Mouse (Mus musculus): Measurements from ENCODE around the gene Patj. TPM values are rescaled to one million over a fixed set of nuclear protein-coding genes. Genes with fewer than 3 reads are reported as not detected.

The Patj gene
- polyA plus RNA-seq, 1 experiment from 2014 or later, result 12.3 TPM

GRCm38 (mm10) chr4:98546456-98547176, 151.0 kb downstream of the Patj start:
- Histone ChIP-seq H3K4me2 (ENCODE audit: low read depth, low read length, severe bottlenecking) (no peak overlapping the region), H3K27ac (ENCODE audit: low read depth, low read length) (no peak overlapping the region), H3K36me3 (ENCODE audit: control insufficient read depth, insufficient read depth, low read length) (no peaks in the 10 kb centered on the region), H3K4me3 (ENCODE audit: low read depth, low read length) (no peak overlapping the region), H3K27me3 (ENCODE audit: control insufficient read depth, insufficient read depth, low read length) (no peaks in the 10 kb centered on the region), H3K4me1 (replicated peaks; ENCODE audit: control insufficient read depth, insufficient read depth, low read length) (peaks cover 2% of the 10 kb centered on the region), H3K9ac (ENCODE audit: low read length) (no peak overlapping the region; the same call in 1 of the 2 replicates), H3K9me3 (ENCODE audit: control insufficient read depth, low read length) (no peaks in the 10 kb centered on the region)
- DNase-seq (ENCODE audit: low spot score) (no peak), ATAC-seq (replicated peaks; ENCODE audit: low FRiP score) (no peak)
- WGBS, result 54% methylated on average over 12 of the region's 12 CpGs

GRCm38 (mm10) chr4:98549491-98549890, 153.9 kb downstream of the Patj start:
- no peak overlapping the region for H3K4me2 ChIP-seq (ENCODE audit: low read depth, low read length, severe bottlenecking)
- no peak for ATAC-seq (replicated peaks; ENCODE audit: low FRiP score)
- WGBS, result 86% methylated on average over 7 of the region's 7 CpGs

GRCm38 (mm10) chr4:98550116-98550515, 154.5 kb downstream of the Patj start:
- 94% methylated on average over 5 of the region's 5 CpGs for WGBS

More at GRCm38 (mm10) chr4:98549491-98549890, 153.9 kb downstream of the Patj start:
- Histone ChIP-seq H3K4me3 (ENCODE audit: low read depth, low read length) (no peak overlapping the region), H3K4me1 (replicated peaks; ENCODE audit: control insufficient read depth, insufficient read depth, low read length) (peaks cover 2% of the 10 kb centered on the region), H3K27ac (ENCODE audit: low read depth, low read length) (no peak overlapping the region), H3K9ac (ENCODE audit: low read length) (no peak overlapping the region), H3K36me3 (ENCODE audit: control insufficient read depth, insufficient read depth, low read length) (no peaks in the 10 kb centered on the region), H3K27me3 (ENCODE audit: control insufficient read depth, insufficient read depth, low read length) (no peaks in the 10 kb centered on the region), H3K9me3 (ENCODE audit: control insufficient read depth, low read length) (no peaks in the 10 kb centered on the region)
- DNase-seq (ENCODE audit: low spot score), result no peak

GRCm38 (mm10) chr4:98555666-98556065, 160.1 kb downstream of the Patj start:
- Histone ChIP-seq H3K36me3 (ENCODE audit: control insufficient read depth, insufficient read depth, low read length) (no peaks in the 10 kb centered on the region), H3K4me2 (ENCODE audit: low read depth, low read length, severe bottlenecking) (no peak overlapping the region), H3K9me3 (ENCODE audit: control insufficient read depth, low read length) (no peaks in the 10 kb centered on the region), H3K4me1 (replicated peaks; ENCODE audit: control insufficient read depth, insufficient read depth, low read length) (no peaks in the 10 kb centered on the region; the same call in 1 of the 2 replicates), H3K9ac (ENCODE audit: low read length) (no peak overlapping the region), H3K4me3 (ENCODE audit: low read depth, low read length) (no peak overlapping the region), H3K27ac (ENCODE audit: low read depth, low read length) (0 out of 2 replicates have a peak overlapping the region, but pooled peaks have one; percentile 31), H3K27me3 (ENCODE audit: control insufficient read depth, insufficient read depth, low read length) (no peaks in the 10 kb centered on the region)
- DNase-seq (ENCODE audit: low spot score) (no peak), ATAC-seq (replicated peaks; ENCODE audit: low FRiP score) (0 out of 2 replicates have a peak, but pooled peaks have one; percentile 53)
- 71% methylated on average over 2 of the region's 2 CpGs for WGBS

More at GRCm38 (mm10) chr4:98550116-98550515, 154.5 kb downstream of the Patj start:
- no peak for DNase-seq (ENCODE audit: low spot score)
- H3K9ac ChIP-seq (ENCODE audit: low read length), result no peak overlapping the region
- H3K4me1 ChIP-seq (replicated peaks; ENCODE audit: control insufficient read depth, insufficient read depth, low read length), result peaks cover 2% of the 10 kb centered on the region
- H3K27ac ChIP-seq (ENCODE audit: low read depth, low read length), result no peak overlapping the region
- no peak overlapping the region for H3K4me3 ChIP-seq (ENCODE audit: low read depth, low read length)
- no peaks in the 10 kb centered on the region for H3K36me3 ChIP-seq (ENCODE audit: control insufficient read depth, insufficient read depth, low read length)
- H3K27me3 ChIP-seq (ENCODE audit: control insufficient read depth, insufficient read depth, low read length), result no peaks in the 10 kb centered on the region
- ATAC-seq (replicated peaks; ENCODE audit: low FRiP score), result no peak
- no peaks in the 10 kb centered on the region for H3K9me3 ChIP-seq (ENCODE audit: control insufficient read depth, low read length)
- no peak overlapping the region for H3K4me2 ChIP-seq (ENCODE audit: low read depth, low read length, severe bottlenecking)

- no peaks in the 10 kb centered on the region; the same call in 1 of the 2 replicates for H3K4me1 ChIP-seq (replicated peaks; ENCODE audit: control insufficient read depth, insufficient read depth, low read length)
- DNase-seq (ENCODE audit: low spot score), result no peak
- no peak overlapping the region for H3K4me3 ChIP-seq (ENCODE audit: low read depth, low read length)
- H3K27me3 ChIP-seq (ENCODE audit: control insufficient read depth, insufficient read depth, low read length), result no peaks in the 10 kb centered on the region
- 93% methylated on average over 6 of the region's 6 CpGs for WGBS
- H3K9me3 ChIP-seq (ENCODE audit: control insufficient read depth, low read length), result no peaks in the 10 kb centered on the region
- H3K36me3 ChIP-seq (ENCODE audit: control insufficient read depth, insufficient read depth, low read length), result no peaks in the 10 kb centered on the region
- no peak overlapping the region for H3K9ac ChIP-seq (ENCODE audit: low read length)
- no peak overlapping the region for H3K27ac ChIP-seq (ENCODE audit: low read depth, low read length)
- ATAC-seq (replicated peaks; ENCODE audit: low FRiP score), result no peak
- no peak overlapping the region for H3K4me2 ChIP-seq (ENCODE audit: low read depth, low read length, severe bottlenecking)
These were observed 160.9 kb downstream of the Patj start for GRCm38 (mm10) chr4:98556449-98556848.

GRCm38 (mm10) chr4:98557192-98557591, 161.6 kb downstream of the Patj start:
- Histone ChIP-seq H3K9me3 (ENCODE audit: control insufficient read depth, low read length) (no peaks in the 10 kb centered on the region), H3K27me3 (ENCODE audit: control insufficient read depth, insufficient read depth, low read length) (no peaks in the 10 kb centered on the region), H3K4me2 (ENCODE audit: low read depth, low read length, severe bottlenecking) (no peak overlapping the region), H3K27ac (ENCODE audit: low read depth, low read length) (no peak overlapping the region), H3K4me3 (ENCODE audit: low read depth, low read length) (no peak overlapping the region), H3K4me1 (replicated peaks; ENCODE audit: control insufficient read depth, insufficient read depth, low read length) (no peaks in the 10 kb centered on the region; the same call in 1 of the 2 replicates), H3K36me3 (ENCODE audit: control insufficient read depth, insufficient read depth, low read length) (no peaks in the 10 kb centered on the region), H3K9ac (ENCODE audit: low read length) (no peak overlapping the region)
- no peak for ATAC-seq (replicated peaks; ENCODE audit: low FRiP score)
- DNase-seq (ENCODE audit: low spot score), result no peak
- 95% methylated on average over 13 of the region's 13 CpGs for WGBS

- no peaks in the 10 kb centered on the region; the same call in 1 of the 2 replicates for H3K4me1 ChIP-seq (replicated peaks; ENCODE audit: control insufficient read depth, insufficient read depth, low read length)
- peak; percentile 77 for ATAC-seq (replicated peaks; ENCODE audit: low FRiP score)
- H3K4me2 ChIP-seq (ENCODE audit: low read depth, low read length, severe bottlenecking), result no peak overlapping the region
- no peak overlapping the region for H3K9ac ChIP-seq (ENCODE audit: low read length)
- DNase-seq (ENCODE audit: low spot score), result no peak
- H3K4me3 ChIP-seq (ENCODE audit: low read depth, low read length), result no peak overlapping the region
- H3K9me3 ChIP-seq (ENCODE audit: control insufficient read depth, low read length), result no peaks in the 10 kb centered on the region
- no peaks in the 10 kb centered on the region for H3K27me3 ChIP-seq (ENCODE audit: control insufficient read depth, insufficient read depth, low read length)
- H3K27ac ChIP-seq (ENCODE audit: low read depth, low read length), result peak overlapping the region; percentile 43; the same call in 1 of the 2 replicates
- no peaks in the 10 kb centered on the region for H3K36me3 ChIP-seq (ENCODE audit: control insufficient read depth, insufficient read depth, low read length)
- WGBS, result 52% methylated on average over 9 of the region's 9 CpGs
These were observed 164.7 kb downstream of the Patj start for GRCm38 (mm10) chr4:98560196-98560830.

GRCm38 (mm10) chr4:98563082-98563481, 167.5 kb downstream of the Patj start:
- no peaks in the 10 kb centered on the region for H3K36me3 ChIP-seq (ENCODE audit: control insufficient read depth, insufficient read depth, low read length)
- no peak for DNase-seq (ENCODE audit: low spot score)
- no peak overlapping the region for H3K27ac ChIP-seq (ENCODE audit: low read depth, low read length)
- no peak overlapping the region for H3K4me2 ChIP-seq (ENCODE audit: low read depth, low read length, severe bottlenecking)
- no peak for ATAC-seq (replicated peaks; ENCODE audit: low FRiP score)
- H3K9ac ChIP-seq (ENCODE audit: low read length), result no peak overlapping the region
- WGBS, result 76% methylated on average over 5 of the region's 5 CpGs
- no peaks in the 10 kb centered on the region; the same call in 1 of the 2 replicates for H3K4me1 ChIP-seq (replicated peaks; ENCODE audit: control insufficient read depth, insufficient read depth, low read length)
- H3K27me3 ChIP-seq (ENCODE audit: control insufficient read depth, insufficient read depth, low read length), result no peaks in the 10 kb centered on the region
- no peaks in the 10 kb centered on the region for H3K9me3 ChIP-seq (ENCODE audit: control insufficient read depth, low read length)
- no peak overlapping the region for H3K4me3 ChIP-seq (ENCODE audit: low read depth, low read length)
